In genomic region chr13:101465748-101466127, GRCm38 (mm10) we compare ENCODE assay signal across 20 mouse cellular contexts.
"Had no signal": no experiment of that assay in that cellular context is flagged by ENCODE, and none has a peak within 500 bp of the region (broad histone marks: within the 10 kb centered on the region; RNA-seq: fewer than 3 reads in every experiment).

No protein-coding gene starts in this region.

- ATAC-seq: forebrain, postnatal 0 days; hindbrain, postnatal 0 days; liver, embryonic 12.5 days had no signal

- H3K4me3 ChIP-seq: heart, adult 2 months; heart, embryonic 13.5 days; heart, embryonic 15.5 days; hindbrain, embryonic 13.5 days; hindbrain, embryonic 15.5 days; limb, embryonic 13.5 days; limb, embryonic 15.5 days; liver, embryonic 12.5 days had no signal

- H3K27me3 ChIP-seq: heart, embryonic 13.5 days; heart, embryonic 15.5 days; hindbrain, embryonic 13.5 days; hindbrain, embryonic 15.5 days; limb, embryonic 15.5 days; liver, embryonic 12.5 days had no signal

- H3K4me1 ChIP-seq: heart, embryonic 13.5 days; heart, embryonic 15.5 days; hindbrain, embryonic 13.5 days; hindbrain, embryonic 15.5 days; liver, embryonic 12.5 days had no signal

- H3K9ac ChIP-seq: forebrain, postnatal 0 days; heart, embryonic 13.5 days; heart, embryonic 15.5 days; hindbrain, embryonic 13.5 days; hindbrain, embryonic 15.5 days; limb, embryonic 13.5 days; limb, embryonic 15.5 days; liver, embryonic 12.5 days; liver, embryonic 14.5 days had no signal

- DNase-seq: forebrain, postnatal 0 days; gastrocnemius, postnatal 14 days; gastrocnemius, postnatal 36 days; heart, adult 11 months; heart, adult 2 months; heart, postnatal 14 days; heart, postnatal 36 days; layer of hippocampus, adult 9-11 months; layer of hippocampus, postnatal 36 days; left cerebral cortex, postnatal 4 days had no signal

- H3K36me3 ChIP-seq: heart, embryonic 13.5 days; heart, embryonic 15.5 days; hindbrain, embryonic 13.5 days; hindbrain, embryonic 15.5 days; limb, embryonic 13.5 days; limb, embryonic 15.5 days; liver, embryonic 12.5 days had no signal

- H3K9me3 ChIP-seq: heart, embryonic 13.5 days; heart, embryonic 15.5 days; hindbrain, embryonic 13.5 days; hindbrain, embryonic 15.5 days; limb, embryonic 13.5 days; limb, embryonic 15.5 days; liver, embryonic 12.5 days had no signal

- H3K4me2 ChIP-seq: heart, embryonic 11.5 days; heart, embryonic 13.5 days; heart, embryonic 15.5 days; hindbrain, embryonic 13.5 days; hindbrain, embryonic 15.5 days; limb, embryonic 13.5 days; limb, embryonic 15.5 days; liver, embryonic 12.5 days had no signal

- H3K27ac ChIP-seq: heart, adult 2 months; heart, embryonic 13.5 days; heart, embryonic 15.5 days; hindbrain, embryonic 13.5 days; hindbrain, embryonic 15.5 days; hindbrain, postnatal 0 days; limb, embryonic 13.5 days; limb, embryonic 15.5 days; liver, embryonic 12.5 days; liver, embryonic 14.5 days had no signal
